Comparison of ENCODE assay signal across 23 mouse cellular contexts in genomic region chr14:120834821-120835220, GRCm38 (mm10).
DNase-seq lines count a peak whose midpoint lies in the region; ATAC-seq and TF ChIP-seq lines count a peak whose summit lies in the region.
"Had no signal": no experiment of that assay in that cellular context is flagged by ENCODE, and none has a peak within 500 bp of the region (broad histone marks: within the 10 kb centered on the region; RNA-seq: fewer than 3 reads in every experiment).

No protein-coding gene starts in this region.

- DNase-seq in heart, adult 11 months = peak; percentile 78
- DNase-seq in heart, adult 2 months = no peak
- DNase-seq in liver, embryonic 13.5 days = no peak
- DNase-seq in liver = no peak
- DNase-seq in R1 (ENCODE audit: low read depth, low spot score) = peak; percentile 81
- DNase-seq in layer of hippocampus, postnatal 10 days (ENCODE audit: low spot score in 2 of 2) = no peak
- DNase-seq: adrenal gland, postnatal 10 days; adrenal gland, postnatal 36 days; B cell, adult 2 months; cerebellum, adult 18-20 months; cerebellum, adult 9-10 months; cerebellum, postnatal 25 days; gastrocnemius, adult 2 months had no signal

- TF ChIP-seq EP300 in heart, adult 2 months (IDR thresholded peaks at IDR 0.05; ENCODE audit: insufficient read depth, low read depth, low read length) = no peak

- 0 out of 2 replicates have a peak, but pooled peaks cover 4% of the 10 kb centered on the region for H3K9me3 ChIP-seq in liver, embryonic 13.5 days (replicated peaks)
- no peaks in the 10 kb centered on the region for H3K9me3 ChIP-seq in hindbrain, embryonic 12.5 days (replicated peaks)
- H3K9me3 ChIP-seq: embryonic facial prominence, embryonic 13.5 days; forebrain, embryonic 13.5 days; hindbrain, embryonic 13.5 days; intestine, embryonic 15.5 days had no signal

- H3K79me2 ChIP-seq in heart, adult 2 months (replicated peaks; ENCODE audit: control insufficient read depth, insufficient read depth, low read length) = no peaks in the 10 kb centered on the region

- no peak overlapping the region for H3K4me2 ChIP-seq in liver, embryonic 13.5 days
- no peak overlapping the region for H3K4me2 ChIP-seq in hindbrain, embryonic 12.5 days (replicated peaks)
- H3K4me2 ChIP-seq: embryonic facial prominence, embryonic 13.5 days; forebrain, embryonic 13.5 days; heart, embryonic 11.5 days; hindbrain, embryonic 13.5 days; intestine, embryonic 15.5 days had no signal

- 67% methylated on average over 4 of the region's 4 CpGs for WGBS in heart, adult 2 months
- WGBS in liver, embryonic 13.5 days (ENCODE audit: insufficient replicate concordance) = 43% methylated on average over 4 of the region's 4 CpGs
- 84% methylated on average over 4 of the region's 4 CpGs for WGBS in hindbrain, embryonic 12.5 days

- no peaks in the 10 kb centered on the region for H3K36me3 ChIP-seq in heart, adult 2 months (ENCODE audit: control insufficient read depth, insufficient read depth, low read length)
- no peaks in the 10 kb centered on the region for H3K36me3 ChIP-seq in liver, embryonic 13.5 days
- H3K36me3 ChIP-seq in hindbrain, embryonic 12.5 days = no peaks in the 10 kb centered on the region
- H3K36me3 ChIP-seq: embryonic facial prominence, embryonic 13.5 days; hindbrain, embryonic 13.5 days; intestine, embryonic 15.5 days had no signal

- H3K9ac ChIP-seq in heart, adult 2 months (ENCODE audit: low read depth, low read length) = no peak overlapping the region
- no peak overlapping the region for H3K9ac ChIP-seq in liver, embryonic 13.5 days
- H3K9ac ChIP-seq in hindbrain, embryonic 12.5 days = no peak overlapping the region
- H3K9ac ChIP-seq: embryonic facial prominence, embryonic 13.5 days; forebrain, embryonic 13.5 days; hindbrain, embryonic 13.5 days; intestine, embryonic 15.5 days had no signal

- no peaks in the 10 kb centered on the region for H3K27me3 ChIP-seq in heart, adult 2 months (ENCODE audit: control insufficient read depth, insufficient read depth, low read length)
- no peaks in the 10 kb centered on the region for H3K27me3 ChIP-seq in liver, embryonic 13.5 days
- no peaks in the 10 kb centered on the region for H3K27me3 ChIP-seq in hindbrain, embryonic 12.5 days
- H3K27me3 ChIP-seq: CH12.LX; embryonic facial prominence, embryonic 13.5 days; forebrain, embryonic 13.5 days; hindbrain, embryonic 13.5 days; intestine, embryonic 15.5 days had no signal

- TF ChIP-seq POLR2A in heart, adult 2 months (IDR thresholded peaks at IDR 0.05; ENCODE audit: insufficient read depth, low read depth, low read length) = no peak

- 0 out of 2 replicates have a peak, but pooled peaks have one; percentile 24 for ATAC-seq in liver, embryonic 13.5 days (ENCODE audit: low read depth)
- 0 out of 2 replicates have a peak, but pooled peaks have one; percentile 10 for ATAC-seq in megakaryocyte progenitor cell, adult 5-6 weeks (replicated peaks; ENCODE audit: poor library complexity)
- no peak for ATAC-seq in hindbrain, embryonic 12.5 days (ENCODE audit: low FRiP score)
- ATAC-seq: forebrain, embryonic 13.5 days; hindbrain, embryonic 16.5 days; intestine, embryonic 15.5 days had no signal

- H3K4me3 ChIP-seq in heart, adult 2 months = no peak overlapping the region
- no peak overlapping the region for H3K4me3 ChIP-seq in liver, embryonic 13.5 days (replicated peaks)
- H3K4me3 ChIP-seq in hindbrain, embryonic 12.5 days = no peak overlapping the region
- H3K4me3 ChIP-seq: embryonic facial prominence, embryonic 13.5 days; erythroblast, embryonic 14.5 days; forebrain, embryonic 13.5 days; gastrocnemius, adult 2 months; hindbrain, embryonic 13.5 days; intestine, embryonic 15.5 days had no signal

- H3K27ac ChIP-seq in heart, adult 2 months = no peak overlapping the region
- H3K27ac ChIP-seq in liver, embryonic 13.5 days = no peak overlapping the region
- H3K27ac ChIP-seq in hindbrain, embryonic 12.5 days = no peak overlapping the region
- H3K27ac ChIP-seq: embryonic facial prominence, embryonic 13.5 days; forebrain, embryonic 13.5 days; gastrocnemius, adult 2 months; hindbrain, embryonic 13.5 days; intestine, embryonic 15.5 days had no signal

- peaks cover 11% of the 10 kb centered on the region for H3K4me1 ChIP-seq in heart, adult 2 months (ENCODE audit: control insufficient read depth, insufficient read depth, low read length)
- H3K4me1 ChIP-seq in liver, embryonic 13.5 days (replicated peaks) = peaks cover 13% of the 10 kb centered on the region
- peaks cover 6% of the 10 kb centered on the region; the same call in 1 of the 2 replicates for H3K4me1 ChIP-seq in hindbrain, embryonic 12.5 days

- TF ChIP-seq CTCF in heart, adult 2 months (IDR thresholded peaks at IDR 0.05) = no peak

- intact Hi-C loops in heart, adult 2 months (cut with DNase I) = loop anchor here (5.0 to 10.0 kb wide), 3 partner anchors 137 to 750 kb away; partner anchors contain the start of gene Farp1

Comparison
In these comparisons a context has a peak if more than half of its experiments do, and no peak if none do; other contexts are left out.
1. DNase-seq: peak in heart, adult 11 months (single experiment) and R1 (single experiment); none in heart, adult 2 months (0 of 2), liver, embryonic 13.5 days (single experiment), liver (single experiment) and layer of hippocampus, postnatal 10 days (0 of 2).